Mouse (Mus musculus) brain, embryonic 14.5 days (tissue): Measurements from ENCODE around the gene Snf8.

Source experiments
- CTCF ChIP-seq: fragments of 200-500 bp; IDR thresholded peaks from 2 replicates; pipeline ENCODE4 v1.5.1; 2012; ENCODE audit warnings: inconsistent platforms, mild to moderate bottlenecking, moderate library complexity, borderline replicate concordance; ENCODE audit not compliant: insufficient read depth, insufficient read length; ENCODE audit errors: extremely low read depth
- POLR2A ChIP-seq: fragments of 200-500 bp; IDR thresholded peaks from 2 replicates; pipeline ENCODE4 v1.6.1; 2012; ENCODE audit warnings: mild to moderate bottlenecking, inconsistent platforms, borderline replicate concordance; ENCODE audit not compliant: poor library complexity, insufficient read depth, insufficient read length, severe bottlenecking; ENCODE audit errors: extremely low read depth

GRCm38 (mm10) chr11:95990886-95991708 lies 43.6 kb upstream of the Snf8 start:
- TF ChIP-seq CTCF (no peak), POLR2A (no peak)
